In genomic region chr2:5943071-5943470, GRCm38 (mm10) we compare ENCODE assay signal across 9 mouse cellular contexts. TPM values are rescaled to one million over a fixed set of nuclear protein-coding genes. Genes with fewer than 3 reads are reported as not detected.
DNase-seq lines count a peak whose midpoint lies in the region; ATAC-seq and TF ChIP-seq lines count a peak whose summit lies in the region.
"Had no signal": no experiment of that assay in that cellular context is flagged by ENCODE, and none has a peak within 500 bp of the region (broad histone marks: within the 10 kb centered on the region; RNA-seq: fewer than 3 reads in every experiment).

No protein-coding gene starts in this region.

- no peaks in the 10 kb centered on the region for H3K36me3 ChIP-seq in heart, embryonic 15.5 days
- H3K36me3 ChIP-seq in embryonic facial prominence, embryonic 14.5 days (ENCODE audit: control insufficient read depth, insufficient read depth, low read length) = no peaks in the 10 kb centered on the region
- no peaks in the 10 kb centered on the region for H3K36me3 ChIP-seq in intestine, embryonic 16.5 days (ENCODE audit: control insufficient read depth, insufficient read depth, low read length)
- no peaks in the 10 kb centered on the region for H3K36me3 ChIP-seq in midbrain, postnatal 0 days (ENCODE audit: insufficient read depth, low read length)

- no peak overlapping the region for H3K9ac ChIP-seq in heart, embryonic 15.5 days
- no peak overlapping the region for H3K9ac ChIP-seq in embryonic facial prominence, embryonic 14.5 days (ENCODE audit: low read depth, low read length)
- 0 out of 2 replicates have a peak overlapping the region, but pooled peaks have one; percentile 69 for H3K9ac ChIP-seq in intestine, embryonic 16.5 days (ENCODE audit: low read depth, low read length)
- no peak overlapping the region for H3K9ac ChIP-seq in midbrain, postnatal 0 days (replicated peaks; ENCODE audit: low read length, poor library complexity, severe bottlenecking)

- H3K4me1 ChIP-seq in heart, embryonic 15.5 days (replicated peaks) = no peaks in the 10 kb centered on the region
- no peaks in the 10 kb centered on the region; the same call in 1 of the 2 replicates for H3K4me1 ChIP-seq in embryonic facial prominence, embryonic 14.5 days (ENCODE audit: control insufficient read depth, insufficient read depth, low read length)
- no peaks in the 10 kb centered on the region; the same call in 1 of the 2 replicates for H3K4me1 ChIP-seq in intestine, embryonic 16.5 days (ENCODE audit: control insufficient read depth, insufficient read depth, low read length)
- no peaks in the 10 kb centered on the region for H3K4me1 ChIP-seq in midbrain, postnatal 0 days (ENCODE audit: insufficient read depth, low read length)

- no peak for TF ChIP-seq CTCF in midbrain, postnatal 0 days (IDR thresholded peaks at IDR 0.05)

- H3K9me3 ChIP-seq in heart, embryonic 15.5 days (replicated peaks) = no peaks in the 10 kb centered on the region
- no peaks in the 10 kb centered on the region for H3K9me3 ChIP-seq in embryonic facial prominence, embryonic 14.5 days (ENCODE audit: control insufficient read depth, low read length)
- no peaks in the 10 kb centered on the region for H3K9me3 ChIP-seq in intestine, embryonic 16.5 days (ENCODE audit: control insufficient read depth, low read length)
- no peaks in the 10 kb centered on the region for H3K9me3 ChIP-seq in midbrain, postnatal 0 days (ENCODE audit: low read length)

- peak overlapping the region; percentile 56 for H3K4me3 ChIP-seq in heart, embryonic 15.5 days
- H3K4me3 ChIP-seq in embryonic facial prominence, embryonic 14.5 days (ENCODE audit: low read depth, low read length) = peak overlapping the region; percentile 53
- peak overlapping the region; percentile 70 for H3K4me3 ChIP-seq in intestine, embryonic 16.5 days (ENCODE audit: low read length)
- H3K4me3 ChIP-seq in midbrain, postnatal 0 days (ENCODE audit: low read depth, low read length) = peak overlapping the region; percentile 48

- no peak for ATAC-seq in heart, embryonic 15.5 days (replicated peaks; ENCODE audit: insufficient number of reproducible peaks, insufficient read depth, low FRiP score, low read depth)
- ATAC-seq in embryonic facial prominence, embryonic 14.5 days (ENCODE audit: low read depth) = no peak
- peak; percentile 22; the same call in 1 of the 2 replicates for ATAC-seq in intestine, embryonic 16.5 days
- no peak; the same call in 1 of the 2 replicates for ATAC-seq in midbrain, postnatal 0 days (ENCODE audit: low FRiP score)

- DNase-seq in heart, postnatal 36 days = no peak
- DNase-seq in embryonic facial prominence, embryonic 14.5 days (ENCODE audit: low spot score) = no peak
- DNase-seq in midbrain, postnatal 0 days (ENCODE audit: low spot score) = no peak
- DNase-seq in cerebellum, postnatal 4 days (ENCODE audit: low spot score in 2 of 2) = no peak
- DNase-seq in right cerebral cortex, adult 18-20 months = no peak
- DNase-seq in frontal cortex, adult 2 months (ENCODE audit: extremely low spot score in 1 of 2, low spot score in 1 of 2) = no peak

- H3K4me2 ChIP-seq in heart, embryonic 15.5 days = peak overlapping the region; percentile 87
- peak overlapping the region; percentile 68 for H3K4me2 ChIP-seq in embryonic facial prominence, embryonic 14.5 days (ENCODE audit: low read depth, low read length)
- H3K4me2 ChIP-seq in intestine, embryonic 16.5 days (ENCODE audit: low read depth, low read length) = peak overlapping the region; percentile 86
- peak overlapping the region; percentile 68 for H3K4me2 ChIP-seq in midbrain, postnatal 0 days (ENCODE audit: low read depth, low read length, poor library complexity, severe bottlenecking)

- 41% methylated on average over 4 of the region's 4 CpGs for WGBS in heart, embryonic 15.5 days
- 34% methylated on average over 4 of the region's 4 CpGs for WGBS in embryonic facial prominence, embryonic 14.5 days
- 39% methylated on average over 4 of the region's 4 CpGs for WGBS in intestine, embryonic 16.5 days
- WGBS in midbrain, postnatal 0 days = 39% methylated on average over 4 of the region's 4 CpGs

- intact Hi-C loops in heart, postnatal 36 days (cut with DNase I) = no loop called here

- H3K27me3 ChIP-seq in heart, embryonic 15.5 days = no peaks in the 10 kb centered on the region
- no peaks in the 10 kb centered on the region for H3K27me3 ChIP-seq in embryonic facial prominence, embryonic 14.5 days (replicated peaks; ENCODE audit: control insufficient read depth, insufficient read depth, low read length)
- H3K27me3 ChIP-seq in intestine, embryonic 16.5 days (replicated peaks; ENCODE audit: control insufficient read depth, insufficient read depth, low read length) = no peaks in the 10 kb centered on the region
- H3K27me3 ChIP-seq in midbrain, postnatal 0 days (ENCODE audit: insufficient read depth, low read length) = no peaks in the 10 kb centered on the region
- H3K27me3 ChIP-seq: CH12.LX had no signal

- no peak overlapping the region for H3K27ac ChIP-seq in heart, embryonic 15.5 days
- no peak overlapping the region for H3K27ac ChIP-seq in embryonic facial prominence, embryonic 14.5 days (replicated peaks; ENCODE audit: low read depth, low read length)
- H3K27ac ChIP-seq in intestine, embryonic 16.5 days (ENCODE audit: low read length) = no peak overlapping the region
- H3K27ac ChIP-seq in midbrain, postnatal 0 days (ENCODE audit: low read depth, low read length) = no peak overlapping the region

RNA-seq across cellular contexts. Expression of gene Dhtkd1, which starts 0.5 kb away (rescaled TPM):
- 1.5 and 3.3 TPM in 2 replicates for polyA plus RNA-seq in heart, embryonic 15.5 days (2015; fragmentation: Nextera tagmentation; extraction: Ambion mirVana)
- total RNA-seq in heart, postnatal 36 days (2021) = 1 to 10 TPM; 2.8 to 6.7 TPM
- 1.9 and 2.2 TPM in 2 replicates for polyA plus RNA-seq in embryonic facial prominence, embryonic 14.5 days (2014; fragmentation: Nextera tagmentation; extraction: Ambion mirVana)
- polyA plus RNA-seq in intestine, embryonic 16.5 days (2015; fragmentation: Nextera tagmentation; extraction: Ambion mirVana) = 2.3 and 2.4 TPM in 2 replicates
- total RNA-seq in midbrain, postnatal 0 days (2014; rRNA removed) = 10.3 and 13.3 TPM in 2 replicates
- 4.6 and 5.2 TPM in 2 replicates for polyA plus RNA-seq in midbrain, postnatal 0 days (2015; fragmentation: Nextera tagmentation; extraction: Ambion mirVana)
- polyA plus RNA-seq in frontal cortex, adult 2 months (2012; rRNA removed) = 12.7 and 12.8 TPM in 2 replicates

RNA-seq across cellular contexts. Expression of gene Upf2, which starts 8.2 kb away (rescaled TPM):
- polyA plus RNA-seq in heart, embryonic 15.5 days (2015; fragmentation: Nextera tagmentation; extraction: Ambion mirVana) = 5.4 and 6.4 TPM in 2 replicates
- 10 to 100 TPM; 14.7 to 15.6 TPM for total RNA-seq in heart, postnatal 36 days (2021)
- polyA plus RNA-seq in embryonic facial prominence, embryonic 14.5 days (2014; fragmentation: Nextera tagmentation; extraction: Ambion mirVana) = 9.0 and 10.7 TPM in 2 replicates
- 7.2 and 7.9 TPM in 2 replicates for polyA plus RNA-seq in intestine, embryonic 16.5 days (2015; fragmentation: Nextera tagmentation; extraction: Ambion mirVana)
- total RNA-seq in midbrain, postnatal 0 days (2014; rRNA removed) = 11.2 and 13.2 TPM in 2 replicates
- polyA plus RNA-seq in midbrain, postnatal 0 days (2015; fragmentation: Nextera tagmentation; extraction: Ambion mirVana) = 4.6 and 5.9 TPM in 2 replicates
- 22.2 and 22.6 TPM in 2 replicates for polyA plus RNA-seq in frontal cortex, adult 2 months (2012; rRNA removed)

RNA-seq across cellular contexts. Expression of gene Sec61a2, which starts 47.8 kb away (rescaled TPM):
- 44.0 and 47.7 TPM in 2 replicates for polyA plus RNA-seq in heart, embryonic 15.5 days (2015; fragmentation: Nextera tagmentation; extraction: Ambion mirVana)
- 10 to 100 TPM; 12.3 to 12.5 TPM for total RNA-seq in heart, postnatal 36 days (2021)
- 69.4 and 79.2 TPM in 2 replicates for polyA plus RNA-seq in embryonic facial prominence, embryonic 14.5 days (2014; fragmentation: Nextera tagmentation; extraction: Ambion mirVana)
- polyA plus RNA-seq in intestine, embryonic 16.5 days (2015; fragmentation: Nextera tagmentation; extraction: Ambion mirVana) = 55.7 and 61.8 TPM in 2 replicates
- 101 and 118 TPM in 2 replicates for total RNA-seq in midbrain, postnatal 0 days (2014; rRNA removed)
- 104 and 106 TPM in 2 replicates for polyA plus RNA-seq in midbrain, postnatal 0 days (2015; fragmentation: Nextera tagmentation; extraction: Ambion mirVana)
- 169 and 186 TPM in 2 replicates for polyA plus RNA-seq in frontal cortex, adult 2 months (2012; rRNA removed)
